Mouse (Mus musculus): ENCODE results near the gene Tpst2.

GRCm38 (mm10) chr5:112300112-112300511 is 23.6 kb downstream of the Tpst2 start:
- TF ChIP-seq POLR2A (IDR thresholded peaks at IDR 0.05; ENCODE audit: borderline replicate concordance, low read depth, low read length) (no peak), CTCF (IDR thresholded peaks at IDR 0.05; ENCODE audit: low read depth, low read length) (no peak)

All from bone marrow macrophage, adult 2 months (primary cell).